Mouse (Mus musculus) gastrocnemius, postnatal 25 days (tissue): ENCODE results near the gene Evi5l. TPM values are rescaled to one million over a fixed set of nuclear protein-coding genes. Genes with fewer than 3 reads are reported as not detected.

Source experiments
- DNase-seq: peaks from one replicate; pipeline ENCODE4 v3.0.0; 2022
- total RNA-seq, 2 experiments: library from RNA; stranded (reverse); gene quantifications; 1 replicate in 1 of 2; 2 replicates in 1 of 2; pipeline ENCODE4 v1.2.3; 2021

Evi5l gene
- total RNA-seq, 2 experiments from 2014 or later: 14.7 to 15.5 TPM

DNA sequence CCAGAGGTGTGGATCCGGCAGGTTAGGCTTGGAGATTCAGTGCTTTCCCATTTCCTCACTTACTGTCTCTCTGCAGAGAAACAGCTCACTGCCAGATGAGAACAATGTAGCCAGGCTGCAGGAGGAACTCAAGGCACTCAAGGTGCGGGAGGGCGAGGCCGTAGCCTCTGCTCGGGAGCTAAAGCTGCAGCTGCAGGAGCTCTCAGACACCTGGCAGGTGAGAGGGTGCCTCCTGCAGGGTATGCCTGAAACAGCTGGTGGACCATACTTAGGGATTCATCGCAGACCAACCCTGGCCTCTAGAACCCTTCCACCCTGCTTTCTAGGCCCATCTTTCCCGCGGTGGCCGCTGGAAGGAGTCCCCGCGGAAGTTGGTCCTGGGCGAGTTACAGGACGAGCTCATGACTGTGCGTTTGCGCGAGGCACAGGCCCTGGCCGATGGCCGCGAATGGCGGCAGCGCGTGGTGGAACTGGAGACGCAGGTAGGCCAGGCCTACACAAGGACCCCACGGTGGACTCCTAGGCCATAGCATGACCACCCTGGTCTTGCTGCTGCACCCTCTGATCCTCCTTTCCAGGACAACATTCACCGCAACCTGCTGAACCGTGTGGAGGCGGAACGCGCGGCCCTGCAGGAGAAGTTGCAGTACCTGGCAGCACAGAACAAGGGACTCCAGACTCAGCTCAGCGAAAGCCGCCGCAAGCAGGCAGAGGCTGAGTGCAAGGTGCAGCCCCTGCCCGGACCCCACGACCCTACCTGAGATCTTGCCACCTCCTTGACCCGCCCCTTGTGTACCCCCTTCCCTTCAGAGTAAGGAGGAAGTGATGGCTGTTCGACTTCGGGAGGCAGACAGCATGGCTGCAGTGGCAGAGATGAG is 39.1 kb downstream of the Evi5l start:
- no peak for DNase-seq

DNA sequence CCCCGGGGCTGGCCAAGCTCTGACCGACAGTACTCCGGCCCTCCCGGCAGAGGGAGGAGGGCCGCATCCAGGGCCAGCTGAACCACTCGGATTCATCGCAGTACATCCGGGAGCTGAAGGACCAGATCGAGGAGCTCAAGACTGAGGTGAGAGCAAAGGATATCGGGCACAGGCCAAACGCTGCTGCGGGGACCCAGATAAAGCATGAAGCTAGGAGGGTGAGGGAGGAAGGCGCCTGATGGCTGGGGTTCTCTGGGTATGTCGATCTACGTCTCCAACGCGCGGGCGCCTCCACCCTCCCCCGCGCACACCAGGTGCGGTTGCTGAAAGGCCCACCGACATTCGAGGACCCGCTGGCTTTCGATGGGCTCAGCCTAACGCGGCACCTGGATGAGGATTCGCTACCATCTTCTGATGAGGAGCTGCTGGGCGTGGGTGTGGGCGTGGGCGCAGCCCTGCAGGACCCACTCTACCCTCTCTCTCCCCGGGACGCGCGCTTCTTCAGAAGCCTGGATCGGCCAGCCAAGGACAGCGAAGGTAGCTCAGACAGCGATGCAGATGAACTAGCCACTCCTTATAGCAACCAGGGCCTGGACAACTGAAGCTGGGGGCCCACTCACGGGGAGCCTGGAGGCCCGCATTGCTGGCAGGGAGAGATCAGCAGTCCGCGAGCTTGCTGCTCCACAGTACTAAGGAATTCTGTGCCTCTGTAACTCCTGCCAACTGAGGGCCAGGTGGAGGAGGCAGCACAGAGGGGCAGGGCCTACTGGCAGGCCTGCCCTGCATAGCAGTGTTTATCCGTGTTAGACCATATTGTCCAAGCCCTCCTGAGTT is 40.0 kb downstream of the Evi5l start:
- no peak for DNase-seq

DNA sequence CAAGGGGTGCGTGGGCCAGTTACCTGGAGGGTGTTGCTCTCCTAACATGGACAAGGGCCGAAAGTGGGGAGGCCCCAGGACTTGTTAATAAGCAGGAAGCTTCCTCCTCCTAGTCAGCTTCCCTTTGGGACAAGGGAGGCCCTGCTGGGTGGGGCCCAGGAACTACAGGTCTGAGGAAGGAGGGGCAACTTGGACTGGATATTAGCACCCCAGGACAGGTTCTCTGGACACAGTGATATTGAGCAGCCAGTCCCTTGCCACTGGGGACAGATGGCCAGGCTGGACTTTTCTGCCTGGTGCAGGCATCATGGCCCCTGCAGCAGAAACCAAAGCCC is 40.6 kb downstream of the Evi5l start:
- no peak for DNase-seq

DNA sequence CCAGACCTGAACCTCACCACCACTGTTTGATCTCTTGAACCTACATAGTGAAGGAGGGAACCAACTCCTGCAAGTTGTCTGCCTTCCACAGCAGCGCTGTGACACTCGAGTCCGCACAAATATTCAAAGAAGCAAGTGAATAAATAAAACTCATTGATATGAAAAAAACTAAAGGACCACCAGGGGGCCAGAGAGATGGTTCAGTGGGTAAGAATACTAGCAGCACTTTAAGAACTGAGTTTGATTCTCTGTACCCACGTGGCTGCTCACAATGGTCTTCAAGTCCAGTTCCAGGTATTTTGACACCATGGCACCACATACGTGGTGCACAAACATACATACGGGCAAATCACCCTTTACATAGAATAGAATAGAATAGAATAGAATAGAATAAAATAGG is 44.7 kb downstream of the Evi5l start:
- no peak for DNase-seq

DNA sequence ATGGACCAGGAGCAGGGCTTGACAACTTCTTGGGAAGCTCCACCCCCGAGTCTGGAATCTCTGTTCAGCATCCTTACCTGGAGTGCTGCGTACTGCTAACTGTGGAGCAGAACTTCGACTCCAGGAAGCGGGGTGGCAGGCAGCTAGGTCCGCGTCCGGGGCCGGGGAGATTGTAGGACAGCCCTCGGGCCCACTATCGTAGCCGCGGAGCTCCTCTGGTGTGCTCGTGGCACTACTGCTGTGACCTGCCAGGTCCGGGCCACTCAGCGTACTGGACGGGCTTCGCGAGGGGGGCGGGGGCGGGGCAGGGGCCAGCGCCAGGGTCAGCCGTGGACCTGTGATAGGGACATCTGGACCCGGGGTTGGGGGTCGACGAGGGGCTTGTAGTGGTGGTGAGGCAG is 46.4 kb downstream of the Evi5l start:
- no peak for DNase-seq

DNA sequence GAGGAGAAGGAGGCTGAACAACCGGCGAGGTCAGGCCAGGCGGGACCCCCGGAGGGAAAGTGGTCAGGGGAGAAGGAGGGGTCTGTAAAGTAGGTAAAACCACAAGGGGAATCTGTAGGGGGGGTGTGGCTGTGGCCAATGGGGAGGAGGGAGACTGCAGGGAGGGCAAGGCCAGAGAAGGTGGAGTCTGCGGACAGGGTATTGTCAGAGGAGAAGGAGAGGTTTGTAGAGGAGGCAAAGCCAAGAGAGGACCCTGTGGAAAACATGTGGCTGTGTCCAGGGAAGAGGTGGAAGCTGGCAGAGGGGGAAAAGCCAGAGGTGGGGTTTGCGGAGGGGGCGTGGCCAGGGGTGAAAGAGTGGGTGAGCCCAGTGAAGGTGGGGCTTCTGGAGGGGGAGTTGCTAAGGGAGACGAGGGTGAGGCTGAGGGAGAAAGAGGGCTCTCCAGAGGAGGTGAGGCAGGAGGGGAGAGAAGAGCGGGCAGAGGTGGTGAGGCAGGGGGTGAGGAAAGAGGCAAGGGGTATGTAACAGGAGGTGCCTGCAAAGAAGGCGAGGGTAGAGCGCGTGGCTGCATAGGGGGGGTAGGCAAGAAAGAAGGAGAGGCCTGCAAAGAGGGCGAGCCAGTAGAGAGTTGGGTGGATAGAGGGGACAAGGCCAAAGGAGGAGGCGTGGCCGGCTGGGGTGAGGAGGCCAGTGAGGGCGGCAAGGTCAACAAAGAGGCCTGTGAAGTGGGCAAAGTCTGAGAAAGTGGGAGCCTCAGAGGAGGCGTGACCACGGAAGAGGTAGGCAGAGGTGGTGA is 47.0 kb downstream of the Evi5l start:
- DNase-seq: peak; percentile 34

DNA sequence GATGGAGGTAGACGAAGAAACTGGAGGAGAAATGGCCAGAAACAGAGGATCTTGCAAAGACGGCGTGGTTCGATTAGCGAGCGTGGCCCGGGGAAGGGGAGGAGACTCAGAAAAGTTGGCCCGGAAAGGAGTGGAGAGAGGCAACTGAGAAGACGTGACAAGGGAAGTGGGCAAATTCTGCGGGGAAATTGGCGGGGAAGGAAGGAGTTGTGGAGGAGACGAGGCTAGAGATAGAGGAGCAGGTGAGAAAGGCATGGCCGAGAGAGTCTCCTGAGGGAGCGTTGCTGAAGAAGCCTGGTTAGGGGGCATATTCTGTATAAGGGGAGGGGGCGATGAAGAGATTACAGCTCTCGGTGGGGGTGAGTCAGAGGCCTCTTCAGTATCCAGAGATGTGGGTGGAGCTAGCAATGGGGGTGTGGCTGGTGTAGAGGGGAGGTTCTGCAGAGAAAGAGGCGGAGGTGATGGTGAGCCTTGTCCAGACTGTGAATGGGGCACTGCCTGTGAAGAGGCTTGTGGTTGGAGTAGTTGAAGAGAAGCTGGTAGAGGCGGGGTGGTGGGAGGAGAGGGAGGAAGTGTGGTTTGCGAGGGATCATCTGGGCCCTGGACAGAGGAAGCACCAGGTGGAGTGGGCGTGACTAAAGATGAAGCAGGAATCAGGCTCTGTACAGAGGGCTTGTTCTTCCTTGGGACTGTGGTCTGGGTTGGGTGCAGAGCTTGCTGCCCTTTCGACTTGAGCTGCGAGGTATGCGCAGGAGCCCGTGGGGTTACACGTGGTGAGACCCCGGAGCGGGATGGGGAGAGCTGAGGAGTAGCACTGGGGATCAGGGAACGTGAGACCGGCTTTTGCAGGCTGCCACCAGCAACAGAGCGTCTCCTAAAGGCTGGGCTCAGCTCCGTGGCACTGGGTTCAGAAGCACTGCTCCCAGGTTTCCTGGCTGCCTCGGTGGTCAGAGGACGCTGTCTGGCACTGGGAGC is 47.9 kb downstream of the Evi5l start:
- DNase-seq: no peak

DNA sequence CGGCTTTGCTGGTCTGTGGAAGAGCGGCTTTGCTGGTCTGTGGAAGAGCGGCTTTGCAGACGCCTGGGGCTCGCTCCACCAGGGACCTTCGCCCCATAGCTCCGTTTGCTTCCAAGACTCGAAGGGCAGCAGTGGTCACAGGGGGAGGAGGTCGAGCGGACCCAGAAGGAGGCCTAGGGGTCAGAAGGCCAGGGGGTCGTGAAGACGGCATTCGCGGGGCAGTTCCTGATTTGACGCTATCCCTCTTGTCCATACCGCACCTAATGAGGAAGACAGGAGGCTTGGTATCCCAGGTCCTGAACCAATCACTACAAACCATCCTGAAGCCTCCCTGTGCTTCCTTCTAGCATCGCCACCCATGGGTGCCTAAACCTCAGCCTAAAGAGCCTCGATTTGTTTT is 49.9 kb downstream of the Evi5l start:
- DNase-seq: no peak

DNA sequence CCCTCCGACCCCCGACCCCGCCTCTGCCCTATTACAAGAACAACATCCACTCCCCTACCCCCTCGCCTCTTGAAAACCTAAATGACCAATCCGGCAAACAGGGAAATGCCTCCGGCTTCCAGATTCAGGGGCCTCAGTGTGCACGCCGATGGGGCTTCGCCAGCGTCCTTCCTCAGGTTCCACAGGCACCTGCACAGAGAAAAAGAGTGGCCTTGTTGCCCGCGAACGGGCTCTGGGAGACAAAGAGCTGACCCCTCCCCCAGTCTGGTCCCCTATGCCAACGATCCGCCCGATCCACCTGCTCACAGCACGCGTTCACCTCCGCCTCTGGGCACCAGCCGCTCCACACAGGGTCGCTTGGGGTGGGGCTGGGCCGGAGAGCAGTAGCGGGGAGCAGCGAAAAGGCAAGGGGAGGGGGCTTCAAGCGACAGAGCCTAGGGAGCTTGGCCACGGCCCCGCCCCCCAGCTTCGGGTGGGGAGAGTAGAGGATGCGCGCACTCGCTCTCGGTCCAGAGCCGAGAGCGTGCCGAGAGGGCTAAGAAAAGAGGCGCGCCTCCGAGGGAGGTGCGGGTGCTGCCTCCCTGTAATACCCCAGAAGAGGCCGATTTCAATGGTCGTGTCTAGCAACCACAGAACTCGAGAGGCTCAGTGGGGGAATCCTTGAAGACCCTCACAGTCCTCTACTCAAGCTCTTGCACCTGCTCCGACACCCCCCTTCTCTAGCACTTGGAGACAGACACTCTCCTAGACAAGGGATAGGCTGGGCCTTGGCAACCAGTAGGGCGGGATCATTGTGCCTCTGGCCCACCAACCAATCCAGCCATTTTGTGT is 50.6 kb downstream of the Evi5l start, which contains the start of gene Prr36:
Gene Prr36 (minus strand): TSS at position 669 of the 831 bp plus-strand sequence.
- DNase-seq: no peak

DNA sequence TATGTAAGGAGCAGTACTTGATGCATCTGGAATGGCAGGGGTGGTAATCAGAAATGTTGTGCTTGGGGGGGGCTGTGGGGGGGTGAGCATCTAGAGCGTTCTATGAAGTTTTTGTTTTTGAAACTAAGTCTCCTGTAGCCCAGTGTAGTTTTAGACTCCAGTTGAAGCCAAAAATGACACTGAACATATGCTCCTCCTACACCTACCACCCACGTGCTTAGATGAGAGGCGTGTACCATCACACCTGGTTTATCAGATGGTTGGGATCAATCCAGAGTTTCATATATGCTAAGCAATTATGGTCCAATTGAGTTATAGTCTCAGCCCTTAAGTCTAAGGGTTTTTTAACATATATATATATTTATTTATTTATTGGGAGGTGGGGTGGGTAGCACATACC is 53.2 kb downstream of the Evi5l start:
- no peak for DNase-seq

DNA sequence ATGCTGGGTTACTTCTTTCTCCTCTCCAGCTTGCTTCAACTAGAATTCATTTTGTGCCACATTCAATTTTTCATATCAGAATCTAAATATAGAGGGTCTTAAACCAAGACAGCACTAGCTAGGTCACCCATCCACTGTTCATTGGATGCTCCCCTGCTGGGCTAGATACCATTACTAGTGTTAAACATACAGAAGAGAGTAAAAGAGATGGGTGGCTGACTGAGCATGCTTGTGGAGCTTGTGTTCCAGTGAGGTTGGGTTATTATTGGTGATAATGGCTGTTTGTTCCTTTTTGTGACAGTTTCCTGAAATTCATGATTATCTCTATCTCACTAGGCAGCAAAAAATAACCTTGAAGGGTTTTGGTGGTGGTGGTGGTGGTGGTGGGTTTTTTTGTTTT is 55.7 kb downstream of the Evi5l start:
- DNase-seq: no peak

DNA sequence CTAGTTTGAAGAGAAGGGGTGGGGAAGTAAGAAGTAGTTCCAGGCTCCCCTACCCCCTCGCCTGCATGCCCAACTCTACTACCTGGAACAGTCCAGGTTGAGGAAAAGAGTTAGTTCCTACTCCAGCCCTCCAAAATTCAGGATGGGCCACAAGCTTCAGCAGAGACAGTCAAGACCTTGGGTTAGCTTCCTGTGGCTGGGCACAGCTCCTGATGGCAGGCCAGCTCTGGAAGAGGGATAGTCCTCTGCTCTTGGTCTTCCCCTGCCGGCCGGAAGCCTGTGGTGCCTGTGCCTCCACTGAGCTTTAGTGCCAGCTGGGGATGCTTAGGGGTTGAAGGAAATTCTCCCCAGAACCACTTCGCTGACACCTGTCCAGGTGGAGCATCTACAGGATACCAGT is 60.0 kb downstream of the Evi5l start:
- no peak for DNase-seq

DNA sequence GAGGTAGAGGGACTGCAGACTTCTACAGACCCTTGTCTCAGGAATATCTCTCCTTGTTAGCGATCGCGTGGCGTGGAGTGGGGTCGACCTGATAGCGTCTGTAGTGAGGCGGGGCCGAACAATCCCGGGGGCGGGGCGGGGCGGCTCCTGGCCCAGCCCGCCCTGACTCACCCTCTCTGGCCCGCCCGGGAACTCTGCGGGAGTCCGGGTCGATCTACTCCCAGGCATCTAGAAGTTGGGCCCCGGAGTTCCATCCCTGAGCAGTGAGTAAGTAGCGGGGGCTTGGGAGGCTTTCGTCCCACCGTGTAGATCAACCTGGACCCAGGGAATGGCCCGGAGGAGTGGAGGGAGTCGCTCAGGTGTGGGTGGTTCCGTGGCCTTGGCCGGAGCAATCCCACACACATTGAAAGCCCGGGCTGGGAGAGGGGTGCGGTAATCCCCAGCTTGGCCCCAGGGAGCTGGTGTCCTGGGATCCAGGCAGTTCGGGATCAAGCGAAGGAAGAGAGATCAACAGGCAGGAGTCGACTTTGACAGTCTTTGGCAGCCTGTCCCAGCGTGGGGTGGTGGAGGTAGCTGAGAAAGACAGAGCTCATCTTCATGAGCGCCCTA is 60.5 kb downstream of the Evi5l start, which contains the start of gene Lrrc8e:
Gene Lrrc8e (plus strand): TSS at position 89 of the 609 bp plus-strand sequence.
- DNase-seq: no peak

DNA sequence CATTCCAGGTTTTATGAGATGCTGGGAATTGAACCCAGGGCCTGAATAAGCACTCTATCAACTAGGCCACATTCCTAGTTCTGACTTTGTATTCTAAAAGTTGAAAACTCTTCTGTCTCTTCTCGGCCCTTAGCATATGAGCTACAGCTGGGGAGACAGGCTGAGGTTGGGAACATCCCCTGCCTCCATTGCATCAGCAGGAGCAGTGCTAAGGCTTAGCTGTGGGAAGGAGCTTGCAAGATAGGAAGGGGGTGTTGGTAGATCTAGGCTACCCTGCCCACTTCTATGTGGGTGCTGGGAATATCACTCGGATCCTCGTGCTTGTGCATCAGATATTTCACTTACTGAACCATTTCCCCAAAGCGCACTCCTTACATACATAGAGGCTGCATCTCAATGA is 61.6 kb downstream of the Evi5l start:
- no peak for DNase-seq

DNA sequence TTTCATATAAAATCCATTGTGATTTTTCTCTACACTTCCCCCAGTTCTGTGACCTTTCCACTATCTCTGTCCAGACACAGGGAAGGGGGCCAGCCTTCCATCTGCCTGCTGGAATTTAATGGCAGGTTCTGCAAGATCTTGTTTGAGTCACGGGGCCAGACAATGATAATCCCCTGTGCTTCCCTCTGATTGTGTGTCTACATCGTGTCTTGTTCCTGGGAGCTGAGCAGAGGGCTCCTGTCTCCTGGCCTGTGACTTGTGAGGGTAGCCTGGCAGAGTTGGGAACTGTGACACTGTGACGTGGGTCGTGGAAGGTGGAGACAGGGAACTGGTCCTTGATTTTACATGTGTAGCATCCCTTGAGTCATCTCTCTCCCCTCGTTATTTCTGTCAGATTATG is 63.4 kb downstream of the Evi5l start:
- no peak for DNase-seq

DNA sequence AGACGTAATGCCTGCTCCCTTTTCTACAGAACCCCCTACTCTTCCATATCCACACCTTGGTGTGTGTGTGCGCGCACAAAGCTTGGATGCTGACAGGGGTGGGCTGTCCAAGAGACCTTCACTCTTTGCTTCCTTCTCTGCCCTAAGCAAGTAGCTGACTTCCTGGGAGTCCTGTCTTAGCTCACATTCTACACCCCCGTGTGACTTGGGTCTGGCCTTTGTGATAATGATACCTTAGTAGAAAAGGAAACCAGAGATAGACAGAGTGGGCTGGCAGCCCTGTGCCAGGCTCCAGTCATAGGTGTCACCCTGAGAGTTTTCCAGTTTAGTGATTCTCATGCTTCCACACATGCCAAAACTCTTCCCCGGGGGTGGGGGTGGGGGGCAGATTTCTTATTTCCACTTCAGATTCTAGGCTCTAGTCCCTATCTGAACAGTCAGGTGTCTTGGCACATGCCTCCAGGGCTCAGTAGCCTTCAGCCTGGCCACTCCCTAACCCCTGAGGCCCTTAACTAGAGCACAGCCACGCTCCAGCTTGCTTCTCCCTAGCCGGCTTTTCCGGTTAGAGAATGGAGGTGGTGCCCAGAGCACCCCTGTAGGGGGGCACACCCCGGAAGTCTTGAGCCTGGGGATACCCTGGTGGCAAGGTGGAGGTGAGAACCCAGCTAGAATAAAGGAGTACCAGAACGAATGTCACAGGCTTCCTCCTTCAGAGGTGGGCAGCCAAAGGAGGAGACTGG is 64.4 kb downstream of the Evi5l start:
- no peak for DNase-seq

DNA sequence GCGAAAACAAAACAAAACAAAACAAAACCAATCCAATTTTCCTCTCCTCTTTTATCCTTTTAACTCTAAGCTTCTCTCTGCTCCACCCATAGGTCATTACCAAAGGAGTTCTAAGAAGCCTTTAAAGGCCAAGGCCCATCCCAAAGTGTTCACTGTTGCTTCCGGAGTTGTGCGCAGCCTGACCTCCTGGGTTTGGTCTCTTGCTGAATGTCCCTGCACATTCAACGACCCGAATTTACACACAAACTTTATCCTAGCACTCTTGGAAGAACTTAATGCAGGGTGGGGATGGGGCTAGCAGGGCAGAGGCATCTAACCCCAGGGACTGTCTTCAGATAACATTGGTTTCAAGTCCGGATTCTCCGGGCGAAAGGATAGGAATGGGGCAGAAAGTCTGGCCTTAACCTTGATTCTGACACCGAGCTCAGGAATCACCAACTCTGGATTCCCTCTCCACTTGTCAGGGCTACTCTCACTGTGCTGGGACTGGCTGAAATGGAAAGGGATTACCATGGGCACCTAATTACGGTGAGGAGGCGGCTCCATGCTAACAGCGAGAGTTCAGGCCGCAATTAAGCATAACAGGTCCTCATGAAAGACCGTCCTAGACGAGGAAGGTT is 71.6 kb downstream of the Evi5l start:
- DNase-seq: no peak

DNA sequence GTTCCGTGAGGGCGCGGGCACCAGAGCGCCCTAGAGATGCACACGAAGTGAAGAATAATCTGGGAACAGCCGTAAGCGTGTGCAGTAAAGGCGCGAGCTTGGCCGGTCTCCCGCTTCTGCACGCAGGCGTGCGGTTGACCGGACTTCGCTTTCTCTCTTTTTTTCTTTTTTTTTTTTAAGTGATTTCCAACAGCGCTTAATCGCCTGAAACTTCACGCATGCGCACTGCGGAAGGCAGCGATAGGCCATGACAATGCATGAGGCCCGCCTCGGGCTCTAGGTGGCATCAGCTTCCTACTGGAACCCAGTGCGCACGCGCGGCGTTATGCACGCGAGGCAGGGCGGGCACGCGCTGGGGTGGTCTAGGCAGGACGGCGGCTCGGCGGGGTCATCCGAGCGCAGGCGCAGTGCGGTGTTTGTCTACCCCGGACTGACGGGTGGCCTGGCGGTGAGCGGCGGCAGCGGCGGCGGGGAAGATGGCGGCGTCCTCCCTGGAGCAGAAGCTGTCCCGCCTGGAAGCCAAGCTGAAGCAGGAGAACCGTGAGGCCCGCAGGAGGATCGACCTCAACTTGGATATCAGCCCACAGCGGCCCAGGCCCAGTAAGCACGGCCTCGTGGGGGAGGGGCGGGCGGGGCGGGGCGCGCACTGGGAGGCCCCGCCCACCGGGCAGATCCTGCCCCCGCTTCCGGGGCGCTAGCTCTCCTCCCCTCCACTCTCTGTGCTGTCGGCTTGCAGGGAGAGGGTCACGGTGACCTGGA is 72.2 kb downstream of the Evi5l start, which contains the start of the genes Map2k7 and Gm49320:
Gene Map2k7 (plus strand): TSS at position 307 of the 759 bp plus-strand sequence.
Gene Gm49320 (plus strand): TSS at position 432 of the 759 bp plus-strand sequence.
- DNase-seq: peak; percentile 100
